Mouse (Mus musculus): ENCODE measurements around the gene Slc25a41.

Gene Slc25a41

GRCm38 (mm10) chr17:56990115-56990746, 51.2 kb downstream of the Slc25a41 start, which contains the start of gene Clpp:
Gene Clpp, plus strand, starts transcription at chr17:56990305.
- DNase-seq = peak; percentile 93 to 95

- peak; percentile 82 to 88 for DNase-seq
These were observed 51.9 kb downstream of the Slc25a41 start for GRCm38 (mm10) chr17:56989467-56990114.

DNA sequence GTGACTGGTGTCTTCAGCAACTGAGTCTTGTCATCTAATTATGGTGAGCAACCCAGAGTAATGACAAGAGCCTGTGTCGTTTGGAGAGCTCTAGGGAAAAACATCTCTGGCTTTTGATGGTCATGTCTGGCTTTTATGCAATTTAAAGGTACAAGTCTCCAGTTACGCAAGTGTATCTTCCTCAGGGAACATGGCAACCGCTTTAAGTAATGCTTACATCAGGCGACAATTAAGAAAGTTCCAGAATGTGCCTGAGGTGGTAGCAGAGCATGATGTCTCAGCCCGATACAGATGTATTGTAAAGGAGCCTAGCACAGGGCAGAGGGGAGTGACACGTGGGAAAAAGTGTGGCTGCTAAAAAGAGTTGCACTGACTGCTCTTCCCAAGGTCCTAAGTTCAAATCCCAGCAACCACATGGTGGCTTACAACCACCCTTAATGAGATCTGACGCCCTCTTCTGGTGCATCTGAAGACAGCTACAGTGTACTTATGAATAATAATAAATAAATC, 52.5 kb downstream of the Slc25a41 start:
- no peak for DNase-seq

DNA sequence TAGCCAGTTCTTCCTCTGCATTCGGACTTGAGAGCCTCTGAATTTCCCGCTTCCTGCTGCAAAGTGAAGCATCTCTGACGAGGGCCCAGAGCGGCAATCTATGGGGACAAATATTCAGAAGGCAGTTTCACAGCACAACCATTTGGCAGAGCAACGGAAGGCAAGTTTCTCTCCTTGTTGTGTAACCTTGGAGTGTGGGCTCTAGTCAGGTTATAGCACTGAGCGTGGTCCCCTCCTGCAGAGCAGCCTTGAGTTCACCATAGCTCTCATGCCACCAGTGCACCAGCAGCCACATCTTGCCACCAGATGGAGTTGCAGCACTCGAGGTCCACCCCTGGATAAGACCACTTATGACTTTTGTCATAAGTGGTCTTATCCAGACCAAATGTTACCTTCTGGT, 53.0 kb downstream of the Slc25a41 start:
- no peak for DNase-seq

DNA sequence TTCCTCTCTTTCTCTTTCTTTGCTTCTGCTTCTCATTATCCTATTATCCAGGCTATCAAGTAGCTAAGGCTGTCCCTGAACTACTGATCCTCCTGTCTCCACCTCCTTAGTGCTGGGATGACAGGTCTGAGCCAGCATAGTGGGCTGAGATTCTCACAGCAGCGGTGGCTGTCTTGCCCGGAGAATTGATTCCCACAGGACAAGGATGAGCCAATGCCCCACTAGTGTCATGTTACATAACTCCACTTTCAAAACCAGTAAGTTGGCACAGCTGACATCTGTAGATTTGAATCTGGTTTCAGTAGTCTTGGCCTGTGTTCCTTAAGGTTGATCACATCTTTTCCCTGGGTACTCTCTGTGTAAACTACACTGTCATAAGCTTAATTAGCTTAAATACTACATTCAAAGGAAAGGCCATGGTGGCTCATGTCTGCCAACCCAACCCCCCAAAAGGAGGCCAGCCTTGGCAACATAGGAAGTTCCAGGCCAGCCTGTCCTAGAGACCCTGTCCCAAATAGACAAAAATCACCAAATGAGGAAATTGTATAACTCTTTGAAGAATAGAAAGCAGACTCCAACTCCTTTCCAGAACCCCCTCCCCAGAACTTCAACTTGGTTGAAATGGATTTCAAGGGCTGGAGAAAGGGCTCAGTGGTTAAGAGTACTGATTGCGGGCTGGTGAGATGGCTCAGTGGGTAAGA, 55.2 kb downstream of the Slc25a41 start:
- DNase-seq = no peak

- no peak for DNase-seq
These were observed 55.8 kb downstream of the Slc25a41 start for GRCm38 (mm10) chr17:56985656-56986055.

DNA sequence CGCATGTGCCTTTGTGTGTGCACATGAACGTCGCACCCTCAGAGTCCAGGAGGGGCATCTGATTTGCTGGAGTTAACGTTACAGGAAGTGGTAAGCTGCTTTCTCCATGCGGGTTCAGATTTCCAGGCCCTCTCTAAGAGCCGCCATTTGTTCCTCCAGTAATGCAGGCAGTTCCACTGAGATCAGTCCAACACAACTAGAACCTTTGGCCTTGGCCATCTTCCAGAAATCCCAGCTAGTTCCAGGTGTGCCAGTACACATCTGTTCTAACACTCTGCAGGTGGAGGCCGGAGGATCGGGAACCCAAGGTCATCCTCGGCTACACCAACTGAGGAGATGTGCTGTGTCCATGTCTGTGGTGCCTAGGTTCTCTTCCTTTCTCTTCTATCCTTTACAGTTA, 56.6 kb downstream of the Slc25a41 start:
- DNase-seq = no peak
